ENCODE assay signal across 9 mouse cellular contexts in genomic region chr4:150690759-150691158, GRCm38 (mm10). TPM values are rescaled to one million over a fixed set of nuclear protein-coding genes. Genes with fewer than 3 reads are reported as not detected.
A peak's percentile ranks its signal among the peaks of the same experiment; 100 is the strongest.
DNase-seq lines count a peak whose midpoint lies in the region; ATAC-seq and TF ChIP-seq lines count a peak whose summit lies in the region.
"Had no signal": no experiment of that assay in that cellular context is flagged by ENCODE, and none has a peak within 500 bp of the region (broad histone marks: within the 10 kb centered on the region; RNA-seq: fewer than 3 reads in every experiment).

No protein-coding gene starts in this region.

- H3K36me3 ChIP-seq in heart, embryonic 12.5 days: no peaks in the 10 kb centered on the region
- peaks cover 0 to 2% of the 10 kb centered on the region in 2 experiments; a peak in 1 of 4 replicates for H3K36me3 ChIP-seq in MEL (ENCODE audit: control insufficient read depth in 1 of 2, insufficient read depth in 2 of 2, low read length in 2 of 2)
- H3K36me3 ChIP-seq: midbrain, embryonic 12.5 days had no signal

- no peak for TF ChIP-seq POLR2A in MEL (IDR thresholded peaks at IDR 0.05; ENCODE audit: control insufficient read depth in 1 of 2, insufficient read depth in 1 of 2, low read depth in 1 of 2, low read length in 2 of 2, poor library complexity in 1 of 2)

- no peak overlapping the region for H3K9ac ChIP-seq in heart, embryonic 12.5 days
- H3K9ac ChIP-seq in MEL (ENCODE audit: control insufficient read depth, low read depth, low read length, poor library complexity, severe bottlenecking): no peak overlapping the region
- H3K9ac ChIP-seq: midbrain, embryonic 12.5 days had no signal

- H3K9me3 ChIP-seq in heart, embryonic 12.5 days (replicated peaks): no peaks in the 10 kb centered on the region
- H3K9me3 ChIP-seq in MEL (replicated peaks; ENCODE audit: insufficient read depth, low read length): no peaks in the 10 kb centered on the region
- H3K9me3 ChIP-seq: midbrain, embryonic 12.5 days had no signal

- no peak for TF ChIP-seq EP300 in MEL (IDR thresholded peaks at IDR 0.05; ENCODE audit: low read depth in 1 of 2, low read length in 2 of 2)

- no peaks in the 10 kb centered on the region for H3K79me2 ChIP-seq in MEL (ENCODE audit: control insufficient read depth, insufficient read depth, low read length, poor library complexity)

- peak; percentile 33 for TF ChIP-seq RAD21 in MEL (IDR thresholded peaks at IDR 0.05; ENCODE audit: low read depth, low read length)

- WGBS in heart, embryonic 12.5 days: 76% methylated on average over 3 of the region's 3 CpGs

- DNase-seq in heart, adult 11 months: peak; percentile 97
- DNase-seq in MEL (ENCODE audit: low read depth, low spot score): no peak
- peak; percentile 75 for DNase-seq in lung, postnatal 14 days
- DNase-seq in T-cell, adult 2 months (ENCODE audit: low spot score): no peak
- no peak for DNase-seq in neural tube, embryonic 10.5 days (ENCODE audit: extremely low spot score, low spot score)
- no peak for DNase-seq in left cerebral cortex, adult 18-20 months (ENCODE audit: low spot score in 2 of 2)

- no peak overlapping the region for H3K27ac ChIP-seq in heart, embryonic 12.5 days (ENCODE audit: poor library complexity, severe bottlenecking)
- no peak overlapping the region for H3K27ac ChIP-seq in MEL (ENCODE audit: control insufficient read depth, low read depth, low read length)
- H3K27ac ChIP-seq: midbrain, embryonic 12.5 days had no signal

- H3K4me1 ChIP-seq in heart, embryonic 12.5 days (replicated peaks): peaks cover 25% of the 10 kb centered on the region
- H3K4me1 ChIP-seq in MEL (ENCODE audit: control insufficient read depth in 1 of 2, insufficient read depth in 2 of 2, low read length in 2 of 2): peaks cover 0 to 16% of the 10 kb centered on the region in 2 experiments; a peak in 2 of 4 replicates

- no peak overlapping the region for H3K4me2 ChIP-seq in heart, embryonic 12.5 days
- H3K4me2 ChIP-seq: midbrain, embryonic 12.5 days had no signal

- no peak overlapping the region for H3K4me3 ChIP-seq in heart, embryonic 12.5 days
- no peak overlapping the region for H3K4me3 ChIP-seq in MEL (ENCODE audit: control insufficient read depth in 1 of 2, insufficient read depth in 1 of 2, low read depth in 2 of 2, low read length in 2 of 2)
- H3K4me3 ChIP-seq: midbrain, embryonic 12.5 days had no signal

- no peaks in the 10 kb centered on the region for H3K27me3 ChIP-seq in heart, embryonic 12.5 days (replicated peaks)
- no peaks in the 10 kb centered on the region; a peak in 1 of 4 replicates for H3K27me3 ChIP-seq in MEL (ENCODE audit: control insufficient read depth in 1 of 2, insufficient read depth in 2 of 2, low read length in 2 of 2)

- TF ChIP-seq CTCF in MEL (IDR thresholded peaks at IDR 0.05 in 2 of 3, conservative IDR thresholded peaks at IDR 0.05 in 1 of 3; ENCODE audit: control insufficient read depth in 1 of 3, insufficient read depth in 1 of 3, low read depth in 2 of 3, low read length in 3 of 3, poor library complexity in 1 of 3, severe bottlenecking in 1 of 3): peak; percentile 21 to 42 (median 28); a peak in 4 of 6 replicates

- no peak for ATAC-seq in heart, embryonic 12.5 days (ENCODE audit: insufficient number of reproducible peaks, low FRiP score)
- peak; percentile 29; the same call in 1 of the 2 replicates for ATAC-seq in granulocyte monocyte progenitor cell, adult 5-6 weeks (replicated peaks; ENCODE audit: poor library complexity, severe bottlenecking)

TF ChIP-seq in MEL, 35 proteins besides CTCF, POLR2A, EP300 and RAD21:
- TF ChIP-seq MXI1 (IDR thresholded peaks at IDR 0.05; ENCODE audit: low read depth, low read length): no peak
- peak; percentile 39 for TF ChIP-seq SMC3 (IDR thresholded peaks at IDR 0.05; ENCODE audit: low read depth, low read length)
- no peak for TF ChIP-seq POLR2AphosphoS5 (IDR thresholded peaks at IDR 0.05; ENCODE audit: borderline replicate concordance, low read depth, low read length)

RNA-seq across cellular contexts. Expression of gene Slc45a1, which starts 38.8 kb away (rescaled TPM):
- polyA plus RNA-seq in heart, embryonic 12.5 days (2016; fragmentation: Nextera tagmentation; extraction: Ambion mirVana): not detected in 2 replicates
- total RNA-seq in MEL (2012; rRNA removed): not detected in 2 replicates
- not detected for polyA plus RNA-seq in MEL (2012; ENCODE audit: insufficient read depth in 1 of 2, insufficient read length in 2 of 2, low read depth in 1 of 2, low replicate concordance in 2 of 2, missing spikeins in 1 of 2)
- not detected in 2 replicates for total RNA-seq in granulocyte monocyte progenitor cell, adult 5-6 weeks (2014; fragmentation: Nextera tagmentation)
- not detected in 2 replicates for total RNA-seq in granulocyte monocyte progenitor cell, adult 5-6 weeks (2017)
- total RNA-seq in left cerebral cortex, adult 18-20 months (2021): 10 to 100 TPM; 49.1 to 49.4 TPM

Comparison
In these comparisons a context has a peak if more than half of its experiments do, and no peak if none do; other contexts are left out.
1. DNase-seq: peak in heart, adult 11 months (single experiment) and lung, postnatal 14 days (single experiment); none in MEL (single experiment), T-cell, adult 2 months (single experiment), neural tube, embryonic 10.5 days (single experiment) and left cerebral cortex, adult 18-20 months (0 of 2).
2. RNA of gene Slc45a1, which starts 38.8 kb away (total RNA-seq): 49.1 to 49.4 TPM in left cerebral cortex, adult 18-20 months; not detected in MEL and not detected in granulocyte monocyte progenitor cell, adult 5-6 weeks; every median in the first group is over 10 times any median in the second.